Mouse (Mus musculus): ENCODE measurements around the gene Sumo3. TPM values are rescaled to one million over a fixed set of nuclear protein-coding genes. Genes with fewer than 3 reads are reported as not detected.

Gene Sumo3
- total and polyA plus RNA-seq, 3 experiments, result 151 to 342 TPM; not detected in 1

DNA sequence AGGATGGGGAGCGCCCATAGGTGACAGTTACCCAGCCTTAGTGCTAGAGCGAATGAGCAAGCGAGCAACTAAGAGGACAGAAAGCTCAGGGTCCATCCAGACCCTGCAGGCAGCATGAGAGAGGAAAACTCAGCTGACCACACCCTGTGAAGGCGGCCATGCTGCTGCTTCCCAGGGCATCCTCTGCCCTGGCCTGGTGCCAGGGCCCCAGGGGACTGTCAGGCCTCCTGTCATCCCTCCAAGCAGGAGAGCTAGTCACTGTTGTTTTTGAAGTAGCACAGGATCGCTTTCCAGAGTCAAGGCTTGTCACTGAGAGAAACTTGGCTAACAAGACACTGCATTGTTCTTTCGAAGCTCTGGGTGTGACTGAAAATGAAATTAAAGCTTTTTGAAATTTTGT is 33.1 kb downstream of the Sumo3 start:
- TF ChIP-seq POLR2AphosphoS2 (IDR thresholded peaks at IDR 0.05; ENCODE audit: low read length), result no peak
- no peak for TF ChIP-seq TAL1 (IDR thresholded peaks at IDR 0.05; ENCODE audit: low read length)
- TF ChIP-seq BHLHE40 (IDR thresholded peaks at IDR 0.05; ENCODE audit: borderline replicate concordance, low read depth, low read length), result no peak
- TF ChIP-seq ZC3H11A (IDR thresholded peaks at IDR 0.05; ENCODE audit: low read depth, low read length), result no peak
- no peak for TF ChIP-seq USF2 (IDR thresholded peaks at IDR 0.05; ENCODE audit: borderline replicate concordance in 1 of 2, insufficient read depth in 1 of 2, low read depth in 1 of 2, low read length in 2 of 2)
- no peak for TF ChIP-seq ZMIZ1 (IDR thresholded peaks at IDR 0.05; ENCODE audit: low read depth, low read length)
- TF ChIP-seq ZNF384 (IDR thresholded peaks at IDR 0.05; ENCODE audit: low read depth, low read length), result no peak
- TF ChIP-seq NRF1 (IDR thresholded peaks at IDR 0.05; ENCODE audit: insufficient read depth, low read depth, low read length, poor library complexity, severe bottlenecking), result no peak
- Histone ChIP-seq H3K36me3 (ENCODE audit: control insufficient read depth in 1 of 2, insufficient read depth in 2 of 2, low read length in 2 of 2) (peaks cover 0 to 18% of the 10 kb centered on the region in 2 experiments; a peak in 2 of 4 replicates), H3K9ac (ENCODE audit: control insufficient read depth, low read depth, low read length, poor library complexity, severe bottlenecking) (no peak overlapping the region), H3K27me3 (ENCODE audit: control insufficient read depth in 1 of 2, insufficient read depth in 2 of 2, low read length in 2 of 2) (no peaks in the 10 kb centered on the region), H3K79me2 (ENCODE audit: control insufficient read depth, insufficient read depth, low read length, poor library complexity) (peaks cover 3% of the 10 kb centered on the region; the same call in 1 of the 2 replicates), H3K4me3 (ENCODE audit: control insufficient read depth in 1 of 2, insufficient read depth in 1 of 2, low read depth in 2 of 2, low read length in 2 of 2) (no peak overlapping the region), H3K9me3 (replicated peaks; ENCODE audit: insufficient read depth, low read length) (no peaks in the 10 kb centered on the region), H3K27ac (ENCODE audit: control insufficient read depth, low read depth, low read length) (no peak overlapping the region), H3K4me1 (ENCODE audit: control insufficient read depth in 1 of 2, insufficient read depth in 2 of 2, low read length in 2 of 2) (no peaks in the 10 kb centered on the region; a peak in 1 of 4 replicates)
- no peak for DNase-seq (ENCODE audit: low read depth, low spot score)

DNA sequence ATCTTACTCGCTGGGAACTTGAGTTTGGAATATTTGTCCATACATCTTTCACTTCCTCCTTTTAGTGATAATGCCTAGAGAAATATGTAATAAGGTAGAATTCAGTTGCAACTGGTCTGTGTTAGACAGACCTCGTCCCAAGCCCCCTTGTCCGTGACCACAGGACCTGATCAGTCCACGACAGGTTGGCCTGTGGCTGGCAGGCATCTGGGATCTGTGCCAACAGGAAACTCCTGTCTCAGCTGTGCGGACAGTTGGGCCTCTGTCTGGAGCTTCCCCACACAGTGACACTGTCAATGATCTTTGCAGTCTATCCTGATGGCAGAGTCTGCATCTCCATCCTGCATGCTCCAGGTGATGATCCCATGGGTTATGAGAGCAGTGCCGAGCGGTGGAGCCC is 37.3 kb downstream of the Sumo3 start:
- Histone ChIP-seq H3K9ac (ENCODE audit: control insufficient read depth, low read depth, low read length, poor library complexity, severe bottlenecking) (no peak overlapping the region), H3K79me2 (ENCODE audit: control insufficient read depth, insufficient read depth, low read length, poor library complexity) (no peaks in the 10 kb centered on the region), H3K9me3 (replicated peaks; ENCODE audit: insufficient read depth, low read length) (no peaks in the 10 kb centered on the region), H3K4me3 (ENCODE audit: control insufficient read depth in 1 of 2, insufficient read depth in 1 of 2, low read depth in 2 of 2, low read length in 2 of 2) (no peak overlapping the region), H3K27me3 (ENCODE audit: control insufficient read depth in 1 of 2, insufficient read depth in 2 of 2, low read length in 2 of 2) (no peaks in the 10 kb centered on the region), H3K36me3 (ENCODE audit: control insufficient read depth in 1 of 2, insufficient read depth in 2 of 2, low read length in 2 of 2) (peaks cover 0 to 17% of the 10 kb centered on the region in 2 experiments; a peak in 2 of 4 replicates), H3K27ac (ENCODE audit: control insufficient read depth, low read depth, low read length) (no peak overlapping the region), H3K4me1 (ENCODE audit: control insufficient read depth in 1 of 2, insufficient read depth in 2 of 2, low read length in 2 of 2) (no peaks in the 10 kb centered on the region; a peak in 1 of 4 replicates)
- TF ChIP-seq CHD2 (IDR thresholded peaks at IDR 0.05; ENCODE audit: low read length) (no peak), MAFK (IDR thresholded peaks at IDR 0.05; ENCODE audit: borderline replicate concordance, low read depth, low read length) (no peak), NELFE (IDR thresholded peaks at IDR 0.05; ENCODE audit: low read depth, low read length) (no peak), ETS1 (IDR thresholded peaks at IDR 0.05; ENCODE audit: low read depth, low read length) (0 out of 2 replicates have a peak, but pooled peaks have one; percentile 32), TAL1 (IDR thresholded peaks at IDR 0.05; ENCODE audit: low read length) (peak; percentile 61), USF2 (IDR thresholded peaks at IDR 0.05; ENCODE audit: borderline replicate concordance in 1 of 2, insufficient read depth in 1 of 2, low read depth in 1 of 2, low read length in 2 of 2) (no peak), CTCF (IDR thresholded peaks at IDR 0.05 in 2 of 3, conservative IDR thresholded peaks at IDR 0.05 in 1 of 3; ENCODE audit: control insufficient read depth in 1 of 3, insufficient read depth in 1 of 3, low read depth in 2 of 3, low read length in 3 of 3, poor library complexity in 1 of 3, severe bottlenecking in 1 of 3) (no peak), ELF1 (IDR thresholded peaks at IDR 0.05; ENCODE audit: low read depth, low read length) (no peak), MYC (IDR thresholded peaks at IDR 0.05; ENCODE audit: low read depth, low read length) (no peak), UBTF (IDR thresholded peaks at IDR 0.05; ENCODE audit: borderline replicate concordance, insufficient read depth, low read depth, low read length) (no peak), EP300 (IDR thresholded peaks at IDR 0.05; ENCODE audit: low read depth in 1 of 2, low read length in 2 of 2) (0 out of 4 replicates have a peak, but pooled peaks of 1 of the 2 experiments have one; percentile 21), POLR2AphosphoS2 (IDR thresholded peaks at IDR 0.05; ENCODE audit: low read length) (no peak), USF1 (IDR thresholded peaks at IDR 0.05; ENCODE audit: low read depth, low read length) (no peak), MAZ (IDR thresholded peaks at IDR 0.05; ENCODE audit: low read depth, low read length) (no peak), POLR2AphosphoS5 (IDR thresholded peaks at IDR 0.05; ENCODE audit: borderline replicate concordance, low read depth, low read length) (no peak), MXI1 (IDR thresholded peaks at IDR 0.05; ENCODE audit: low read depth, low read length) (no peak), SIN3A (IDR thresholded peaks at IDR 0.05; ENCODE audit: low read length) (no peak), TCF12 (IDR thresholded peaks at IDR 0.05; ENCODE audit: low read depth, low read length) (0 out of 2 replicates have a peak, but pooled peaks have one; percentile 13), ZMIZ1 (IDR thresholded peaks at IDR 0.05; ENCODE audit: low read depth, low read length) (no peak), ZNF384 (IDR thresholded peaks at IDR 0.05; ENCODE audit: low read depth, low read length) (no peak), NRF1 (IDR thresholded peaks at IDR 0.05; ENCODE audit: insufficient read depth, low read depth, low read length, poor library complexity, severe bottlenecking) (no peak)
- DNase-seq (ENCODE audit: low read depth, low spot score), result no peak

All from MEL (cell line).